Mouse (Mus musculus) bone marrow macrophage, adult 2 months (primary cell): ENCODE measurements around the gene Trim26. TPM values are rescaled to one million over a fixed set of nuclear protein-coding genes. Genes with fewer than 3 reads are reported as not detected.

Experiments used
- H3K27ac ChIP-seq: 2 replicates; pipeline ENCODE4 v1.5.1; 2012; ENCODE audit warnings: low read depth, low read length; ENCODE audit not compliant: insufficient read depth
- H3K4me1 ChIP-seq: 2 replicates; pipeline ENCODE4 v1.6.1; 2012; ENCODE audit warnings: low read length; ENCODE audit not compliant: control insufficient read depth, insufficient read depth
- H3K4me3 ChIP-seq: 2 replicates; pipeline ENCODE4 v1.5.1; 2012; ENCODE audit warnings: mild to moderate bottlenecking, low read length, moderate library complexity; ENCODE audit not compliant: insufficient read depth
- CTCF ChIP-seq: IDR thresholded peaks from 2 replicates; pipeline ENCODE4 v1.5.1; 2012; ENCODE audit warnings: low read depth, mild to moderate bottlenecking, low read length, moderate library complexity
- POLR2A ChIP-seq: IDR thresholded peaks from 2 replicates; pipeline ENCODE4 v1.6.1; 2012; ENCODE audit warnings: mild to moderate bottlenecking, low read depth, low read length, borderline replicate concordance
- polyA plus RNA-seq: library from polyadenylated mRNA; stranded (reverse); fragments of >200 nt; gene quantifications from 2 replicates; pipeline ENCODE4 v1.2.4, GENCODE M21; 2012; ENCODE audit not compliant: missing spikeins, insufficient read depth, insufficient read length

The Trim26 gene
- polyA plus RNA-seq, 1 experiment, result 65.9 TPM

GRCm38 (mm10) chr17:36832694-36833093, 4.2 kb upstream of the Trim26 start:
- Histone ChIP-seq H3K27ac (no peak overlapping the region), H3K4me1 (peaks cover 8% of the 10 kb centered on the region), H3K4me3 (no peak overlapping the region)
- no peak for TF ChIP-seq POLR2A
- TF ChIP-seq CTCF, result no peak

- Histone ChIP-seq H3K4me1 (peaks cover 18% of the 10 kb centered on the region), H3K27ac (peak overlapping the region; percentile 23), H3K4me3 (no peak overlapping the region)
- TF ChIP-seq POLR2A (no peak), CTCF (no peak)
Observed at GRCm38 (mm10) chr17:36835591-36836426, 1.1 kb upstream of the Trim26 start.

GRCm38 (mm10) chr17:36836427-36836812, 514 bp upstream of the Trim26 start:
- no peak for TF ChIP-seq POLR2A
- H3K27ac ChIP-seq, result peak overlapping the region; percentile 23
- H3K4me1 ChIP-seq, result peaks cover 18% of the 10 kb centered on the region
- H3K4me3 ChIP-seq, result peak overlapping the region; percentile 59

- H3K27ac ChIP-seq, result no peak overlapping the region
- no peak overlapping the region for H3K4me3 ChIP-seq
- peaks cover 22% of the 10 kb centered on the region for H3K4me1 ChIP-seq
- TF ChIP-seq POLR2A (no peak), CTCF (no peak)
Observed at GRCm38 (mm10) chr17:36839001-36839400, 2.1 kb downstream of the Trim26 start.

GRCm38 (mm10) chr17:36839931-36840330, 3.0 kb downstream of the Trim26 start:
- TF ChIP-seq CTCF, result no peak
- no peak for TF ChIP-seq POLR2A
- H3K4me1 ChIP-seq, result peaks cover 31% of the 10 kb centered on the region
- H3K27ac ChIP-seq, result no peak overlapping the region
- no peak overlapping the region for H3K4me3 ChIP-seq

- Histone ChIP-seq H3K4me3 (no peak overlapping the region), H3K27ac (no peak overlapping the region), H3K4me1 (peaks cover 28% of the 10 kb centered on the region)
- no peak for TF ChIP-seq POLR2A
- TF ChIP-seq CTCF, result no peak
Observed at GRCm38 (mm10) chr17:36840961-36841445, 4.1 kb downstream of the Trim26 start.

- Histone ChIP-seq H3K4me3 (no peak overlapping the region), H3K4me1 (peaks cover 21% of the 10 kb centered on the region), H3K27ac (no peak overlapping the region)
- no peak for TF ChIP-seq POLR2A
- TF ChIP-seq CTCF, result no peak
Observed at GRCm38 (mm10) chr17:36843696-36844095, 6.8 kb downstream of the Trim26 start.

GRCm38 (mm10) chr17:36844286-36844719, 7.4 kb downstream of the Trim26 start:
- Histone ChIP-seq H3K4me1 (peaks cover 23% of the 10 kb centered on the region), H3K27ac (no peak overlapping the region), H3K4me3 (no peak overlapping the region)
- TF ChIP-seq CTCF, result no peak
- TF ChIP-seq POLR2A, result no peak

GRCm38 (mm10) chr17:36844725-36845124, 7.8 kb downstream of the Trim26 start:
- Histone ChIP-seq H3K27ac (no peak overlapping the region), H3K4me1 (peaks cover 22% of the 10 kb centered on the region), H3K4me3 (no peak overlapping the region)
- no peak for TF ChIP-seq CTCF
- TF ChIP-seq POLR2A, result no peak

GRCm38 (mm10) chr17:36848911-36849310, 12.0 kb downstream of the Trim26 start:
- Histone ChIP-seq H3K4me3 (no peak overlapping the region), H3K4me1 (peaks cover 23% of the 10 kb centered on the region), H3K27ac (peak overlapping the region; percentile 64)
- TF ChIP-seq CTCF (no peak), POLR2A (no peak)

GRCm38 (mm10) chr17:36849992-36850391, 13.1 kb downstream of the Trim26 start:
- Histone ChIP-seq H3K4me3 (no peak overlapping the region), H3K4me1 (peaks cover 15% of the 10 kb centered on the region)
- TF ChIP-seq POLR2A, result no peak
- TF ChIP-seq CTCF, result no peak

More at GRCm38 (mm10) chr17:36849992-36850391, 13.1 kb downstream of the Trim26 start:
- H3K27ac ChIP-seq, result peak overlapping the region; percentile 36; the same call in 1 of the 2 replicates
